Mouse (Mus musculus) stomach, embryonic 14.5 days (tissue): ENCODE measurements around the gene H3f3a. TPM values are rescaled to one million over a fixed set of nuclear protein-coding genes. Genes with fewer than 3 reads are reported as not detected.
A peak's percentile ranks its signal among the peaks of the same experiment; 100 is the strongest.

Experiments used
- ATAC-seq: fragments of 200-750 bp; cut with Nextera tagmentation; 2 replicates; pipeline ENCODE4 v1.8.0; 2017; ENCODE audit warnings: low read depth, moderate TSS enrichment; ENCODE audit not compliant: insufficient number of reproducible peaks, insufficient read depth, low FRiP score
- H3K27ac ChIP-seq: fragments of 300-500 bp; sonication (generic); 2 replicates; pipeline ENCODE4 v1.5.1; 2014; ENCODE audit warnings: mild to moderate bottlenecking, low read length, moderate library complexity, mixed read lengths
- H3K27me3 ChIP-seq: fragments of 300-500 bp; sonication (generic); 2 replicates; pipeline ENCODE4 v1.6.1; 2014; ENCODE audit warnings: low read length, control low read depth, mixed read lengths; ENCODE audit not compliant: control insufficient read depth, insufficient read depth
- H3K36me3 ChIP-seq: fragments of 300-500 bp; sonication (generic); 2 replicates; pipeline ENCODE4 v1.6.1; 2014; ENCODE audit warnings: mild to moderate bottlenecking, control low read depth, low read length, moderate library complexity, mixed read lengths; ENCODE audit not compliant: control insufficient read depth, insufficient read depth
- H3K4me1 ChIP-seq: fragments of 300-500 bp; sonication (generic); 2 replicates; pipeline ENCODE4 v1.6.1; 2014; ENCODE audit warnings: low read length, control low read depth, mixed read lengths; ENCODE audit not compliant: control insufficient read depth, insufficient read depth
- H3K4me2 ChIP-seq: fragments of 300-500 bp; sonication (generic); replicated peaks from 2 replicates; pipeline ENCODE4 v1.6.1; 2014; ENCODE audit warnings: low read depth, low read length, control low read depth
- H3K4me3 ChIP-seq: fragments of 300-500 bp; sonication (generic); 2 replicates; pipeline ENCODE4 v1.5.1; 2014; ENCODE audit warnings: low read depth, low read length, control low read depth
- H3K9ac ChIP-seq: fragments of 300-500 bp; sonication (generic); replicated peaks from 2 replicates; pipeline ENCODE4 v1.6.1; 2014; ENCODE audit warnings: low read depth, mild to moderate bottlenecking, control low read depth, low read length, moderate library complexity, mixed read lengths
- H3K9me3 ChIP-seq: fragments of 300-500 bp; sonication (generic); 2 replicates; pipeline ENCODE4 v1.6.1; 2016; ENCODE audit warnings: low read depth, low read length, control low read depth; ENCODE audit not compliant: control insufficient read depth
- WGBS: fragments of 180-500 bp; shearing (Covaris S2); extraction: QIAGEN DNeasy Blood & Tissue Kit; methylation state at CpG from one replicate; pipeline ENCODE4 v1.1.7; 2014; 5-methylcytosine and 5-hydroxymethylcytosine counted together
- polyA plus RNA-seq: library from polyadenylated mRNA; unstranded; fragments of >200 nt; fragmentation: Nextera tagmentation; extraction: Ambion mirVana; gene quantifications from 2 replicates; pipeline ENCODE4 v1.2.1, GENCODE M21; 2014

Gene H3f3a
- polyA plus RNA-seq, 1 experiment from 2014 or later, result 2,483 TPM

GRCm38 (mm10) chr1:180775317-180775716, 38.4 kb downstream of the H3f3a start:
- peaks cover 7% of the 10 kb centered on the region; the same call in 1 of the 2 replicates for H3K4me1 ChIP-seq
- H3K4me3 ChIP-seq, result no peak overlapping the region
- H3K36me3 ChIP-seq, result no peaks in the 10 kb centered on the region
- H3K4me2 ChIP-seq, result no peak overlapping the region
- H3K27me3 ChIP-seq, result no peaks in the 10 kb centered on the region
- no peak for ATAC-seq
- H3K27ac ChIP-seq, result no peak overlapping the region
- 74% methylated on average over 10 of the region's 10 CpGs for WGBS
- H3K9me3 ChIP-seq, result no peaks in the 10 kb centered on the region
- H3K9ac ChIP-seq, result no peak overlapping the region

- Histone ChIP-seq H3K4me3 (no peak overlapping the region), H3K9ac (no peak overlapping the region), H3K27me3 (no peaks in the 10 kb centered on the region), H3K36me3 (no peaks in the 10 kb centered on the region), H3K4me1 (peaks cover 7% of the 10 kb centered on the region; the same call in 1 of the 2 replicates), H3K27ac (no peak overlapping the region), H3K4me2 (no peak overlapping the region), H3K9me3 (no peaks in the 10 kb centered on the region)
- WGBS, result 66% methylated on average over 3 of the region's 3 CpGs
- no peak for ATAC-seq
Observed at GRCm38 (mm10) chr1:180774664-180775063, 39.1 kb downstream of the H3f3a start.

- Histone ChIP-seq H3K27me3 (no peaks in the 10 kb centered on the region), H3K36me3 (no peaks in the 10 kb centered on the region), H3K9me3 (no peaks in the 10 kb centered on the region), H3K27ac (no peak overlapping the region), H3K4me1 (peaks cover 14% of the 10 kb centered on the region; the same call in 1 of the 2 replicates), H3K9ac (no peak overlapping the region), H3K4me2 (no peak overlapping the region), H3K4me3 (no peak overlapping the region)
- no peak for ATAC-seq
- WGBS, result 85% methylated on average over 3 of the region's 3 CpGs
Observed at GRCm38 (mm10) chr1:180772291-180772690, 41.5 kb downstream of the H3f3a start.

GRCm38 (mm10) chr1:180771722-180772121, 42.0 kb downstream of the H3f3a start:
- H3K4me1 ChIP-seq, result peaks cover 10% of the 10 kb centered on the region; the same call in 1 of the 2 replicates
- no peaks in the 10 kb centered on the region for H3K9me3 ChIP-seq
- no peak overlapping the region for H3K9ac ChIP-seq
- 60% methylated on average over 4 of the region's 4 CpGs for WGBS
- no peaks in the 10 kb centered on the region for H3K36me3 ChIP-seq
- no peak overlapping the region for H3K27ac ChIP-seq
- H3K27me3 ChIP-seq, result no peaks in the 10 kb centered on the region
- no peak for ATAC-seq
- H3K4me2 ChIP-seq, result no peak overlapping the region
- no peak overlapping the region for H3K4me3 ChIP-seq

GRCm38 (mm10) chr1:180771306-180771705, 42.4 kb downstream of the H3f3a start:
- Histone ChIP-seq H3K9me3 (no peaks in the 10 kb centered on the region), H3K36me3 (no peaks in the 10 kb centered on the region), H3K4me3 (no peak overlapping the region), H3K4me1 (peaks cover 8% of the 10 kb centered on the region; the same call in 1 of the 2 replicates), H3K9ac (no peak overlapping the region), H3K27me3 (no peaks in the 10 kb centered on the region), H3K4me2 (no peak overlapping the region), H3K27ac (no peak overlapping the region)
- no peak for ATAC-seq
- WGBS, result 77% methylated on average over 5 of the region's 5 CpGs

GRCm38 (mm10) chr1:180768334-180769168, 45.2 kb downstream of the H3f3a start:
- ATAC-seq, result peak; percentile 75
- Histone ChIP-seq H3K4me2 (peak overlapping the region; percentile 73), H3K4me1 (peaks cover 8% of the 10 kb centered on the region), H3K9me3 (no peaks in the 10 kb centered on the region), H3K27me3 (no peaks in the 10 kb centered on the region), H3K9ac (peak overlapping the region; percentile 62), H3K27ac (peak overlapping the region; percentile 68; the same call in 1 of the 2 replicates), H3K36me3 (no peaks in the 10 kb centered on the region), H3K4me3 (peak overlapping the region; percentile 33)
- 3% methylated on average over 37 of the region's 37 CpGs for WGBS

GRCm38 (mm10) chr1:180767541-180768333, 46.0 kb downstream of the H3f3a start:
- ATAC-seq, result peak; percentile 15; the same call in 1 of the 2 replicates
- Histone ChIP-seq H3K9me3 (no peaks in the 10 kb centered on the region), H3K36me3 (no peaks in the 10 kb centered on the region), H3K4me2 (peak overlapping the region; percentile 73), H3K4me3 (peak overlapping the region; percentile 33), H3K9ac (peak overlapping the region; percentile 62), H3K27me3 (no peaks in the 10 kb centered on the region), H3K27ac (peak overlapping the region; percentile 68; the same call in 1 of the 2 replicates), H3K4me1 (peaks cover 12% of the 10 kb centered on the region)
- 14% methylated on average over 10 of the region's 10 CpGs for WGBS

- Histone ChIP-seq H3K4me3 (no peak overlapping the region), H3K4me1 (peaks cover 12% of the 10 kb centered on the region), H3K9ac (no peak overlapping the region), H3K36me3 (no peaks in the 10 kb centered on the region), H3K9me3 (no peaks in the 10 kb centered on the region), H3K27me3 (no peaks in the 10 kb centered on the region), H3K27ac (no peak overlapping the region), H3K4me2 (no peak overlapping the region)
- 53% methylated on average over 5 of the region's 5 CpGs for WGBS
- ATAC-seq, result no peak
Observed at GRCm38 (mm10) chr1:180766557-180766956, 47.2 kb downstream of the H3f3a start.
